ENCODE assay signal across 8 mouse cellular contexts in the genomic region with DNA sequence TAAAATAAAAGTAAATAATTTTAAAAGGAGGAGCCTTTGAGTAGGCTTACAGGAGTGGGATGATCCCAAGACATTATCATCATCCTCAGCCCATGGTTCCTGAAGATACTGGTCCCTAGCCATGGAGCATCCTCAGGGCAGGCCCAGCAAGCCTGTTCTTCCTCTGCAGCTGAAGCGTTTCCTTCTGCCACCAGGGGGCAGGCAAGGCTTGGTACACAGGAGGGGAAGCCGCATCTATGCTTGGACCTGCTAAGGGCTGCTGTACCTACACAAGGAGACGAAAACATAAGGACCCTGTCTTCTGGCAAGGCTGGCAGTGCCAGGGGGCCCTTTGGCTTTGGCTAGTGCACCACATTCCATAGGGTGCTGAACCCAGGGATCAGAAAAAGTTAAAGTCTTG. TPM values are rescaled to one million over a fixed set of nuclear protein-coding genes. Genes with fewer than 3 reads are reported as not detected.
DNase-seq lines count a peak whose midpoint lies in the region; ATAC-seq lines count a peak whose summit lies in the region.

No protein-coding gene starts in this region.

- intact Hi-C loops in heart, postnatal 14 days (cut with DNase I) = loop anchor here (1.0 to 5.0 kb wide), 2 partner anchors 54 to 158 kb away; no protein-coding TSS in a partner anchor

- DNase-seq in ES-CJ7 (ENCODE audit: low read depth, low spot score) = peak; percentile 80
- peak; percentile 27 for DNase-seq in adrenal gland, adult 8-10 months
- DNase-seq in embryo, embryonic 9.5 days (ENCODE audit: extremely low spot score) = peak; percentile 66
- peak; percentile 74 to 86 for DNase-seq in heart, postnatal 14 days
- DNase-seq in layer of hippocampus, postnatal 25 days (ENCODE audit: extremely low spot score in 1 of 2, low spot score in 1 of 2) = peak; percentile 59 to 86
- DNase-seq in right cerebral cortex, postnatal 36 days (ENCODE audit: low spot score in 2 of 2) = peak; percentile 62
- DNase-seq in urinary bladder, postnatal 25 days (ENCODE audit: low spot score) = peak; percentile 78

- ATAC-seq in megakaryocyte-erythroid progenitor cell, adult 5-6 weeks (replicated peaks; ENCODE audit: low FRiP score, low TSS enrichment, poor library complexity, severe bottlenecking) = peak; percentile 66

RNA-seq across cellular contexts. Expression of gene Wfs1, which starts 40.2 kb away (rescaled TPM):
- total RNA-seq in adrenal gland, adult 8-10 months (2022) = 100 to 1,000 TPM in 2 of 4 experiments, 10 to 100 TPM in 2; 36.1 to 156 (median 79.3) TPM
- total RNA-seq in heart, postnatal 14 days (2021) = 10 to 100 TPM; 51.6 to 52.8 TPM
- 100 to 1,000 TPM; 191 to 192 TPM for total RNA-seq in layer of hippocampus, postnatal 25 days (2021)
- 0.59 TPM in 1 of 2 replicates, not detected in the other for total RNA-seq in megakaryocyte-erythroid progenitor cell, adult 5-6 weeks (2014; fragmentation: Nextera tagmentation)
- not detected in 2 replicates for total RNA-seq in megakaryocyte-erythroid progenitor cell, adult 5-6 weeks (2017)

Comparison
In these comparisons a context has a peak if more than half of its experiments do, and no peak if none do; other contexts are left out.
1. Peak in every context shown above with its lines: DNase-seq and ATAC-seq.
2. DNase-seq: peak in every context shown above with its lines; median percentile 80 in ES-CJ7; 80 in heart, postnatal 14 days; 78 in urinary bladder, postnatal 25 days; 72 in layer of hippocampus, postnatal 25 days; 66 in embryo, embryonic 9.5 days; 62 in right cerebral cortex, postnatal 36 days; 27 in adrenal gland, adult 8-10 months.
3. RNA of gene Wfs1, which starts 40.2 kb away (total RNA-seq): 191 to 192 TPM in layer of hippocampus, postnatal 25 days, 36.1 to 156 TPM in adrenal gland, adult 8-10 months and 51.6 to 52.8 TPM in heart, postnatal 14 days; 0.59 TPM in megakaryocyte-erythroid progenitor cell, adult 5-6 weeks; every median in the first group is over 10 times any median in the second.